Mouse (Mus musculus) ZHBTc4 (cell line): ENCODE measurements around the gene Ntng1.
"Not testable (repeated sequence)": the region's sequence is repeated elsewhere in the genome, so short reads cannot be mapped to it uniquely, and the experiment has no call there.

Experiments used
- DNase-seq: peaks from one replicate; pipeline ENCODE4 v3.0.0-alpha.2; 2011; ENCODE audit warnings: low read depth, low spot score

Gene Ntng1

GRCm38 (mm10) chr3:109783231-109783630 lies 360.6 kb downstream of the Ntng1 start:
- no peak for DNase-seq

- peak; percentile 67 for DNase-seq
These were observed 361.4 kb downstream of the Ntng1 start for GRCm38 (mm10) chr3:109782289-109782951.

- DNase-seq, result no peak
These were observed 361.9 kb downstream of the Ntng1 start for GRCm38 (mm10) chr3:109781917-109782288.

- no peak for DNase-seq
These were observed 368.6 kb downstream of the Ntng1 start for GRCm38 (mm10) chr3:109775200-109775599.

- DNase-seq, result no peak
These were observed 371.7 kb downstream of the Ntng1 start for GRCm38 (mm10) chr3:109772120-109772519.

DNA sequence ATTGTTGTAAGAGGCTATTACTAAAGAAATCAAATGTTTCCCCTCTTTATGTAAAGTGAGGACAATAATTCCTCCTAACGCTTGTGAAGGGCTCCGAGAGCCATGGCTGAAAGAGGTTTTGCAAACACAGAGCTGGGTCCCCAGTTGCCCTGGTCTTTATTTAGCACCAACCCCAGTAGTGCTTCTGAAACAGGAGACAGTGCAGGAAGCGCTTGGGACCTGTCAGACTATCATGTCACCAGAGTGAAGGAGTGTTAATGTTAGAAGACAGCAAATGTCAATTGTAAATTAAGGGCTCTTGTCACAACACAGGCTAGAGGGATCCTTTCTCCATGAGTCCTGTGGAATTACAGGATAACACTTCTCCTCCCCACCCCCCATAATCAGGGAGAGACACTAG lies 376.9 kb downstream of the Ntng1 start:
- DNase-seq, result no peak

DNA sequence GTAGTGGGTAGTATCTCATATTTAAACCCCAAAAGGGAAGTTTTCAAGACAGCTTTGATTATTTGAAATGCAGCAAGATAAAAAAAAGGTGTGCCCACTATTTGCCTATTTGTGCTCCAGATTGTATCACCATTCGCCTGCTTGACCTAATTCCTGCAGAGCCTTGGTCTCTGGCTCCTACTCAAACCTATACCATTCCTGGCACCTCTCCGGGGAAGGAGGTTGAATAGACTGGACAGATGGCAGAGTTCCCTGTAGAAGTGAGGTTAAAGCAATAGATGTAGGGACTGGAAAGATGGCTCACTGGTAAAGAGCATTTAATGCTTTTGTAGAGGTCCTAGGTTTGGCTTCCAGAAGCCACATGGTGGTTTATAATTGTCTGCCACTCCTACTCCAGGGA lies 378.2 kb downstream of the Ntng1 start:
- no peak for DNase-seq

DNA sequence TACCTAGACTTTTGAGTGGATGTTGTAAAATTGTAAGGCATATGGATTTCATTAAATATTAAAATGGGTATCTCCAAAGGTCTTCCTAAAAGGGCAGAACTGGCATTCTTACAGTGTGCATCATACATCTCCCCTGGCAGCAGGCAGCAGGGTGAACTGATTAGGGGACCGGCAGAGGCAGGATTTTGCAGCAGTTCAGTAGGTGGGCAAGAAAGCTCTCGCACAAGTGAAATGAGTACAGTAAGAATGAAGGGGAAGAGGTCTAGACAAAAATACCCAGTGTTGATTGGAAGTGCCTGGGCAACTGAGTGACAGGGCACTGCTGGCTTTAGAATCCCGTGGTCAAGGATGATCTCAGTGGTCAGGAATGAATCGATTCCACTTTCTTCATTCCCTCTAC lies 378.7 kb downstream of the Ntng1 start:
- no peak for DNase-seq

- DNase-seq, result no peak
These were observed 387.4 kb downstream of the Ntng1 start for GRCm38 (mm10) chr3:109756426-109756825.

DNA sequence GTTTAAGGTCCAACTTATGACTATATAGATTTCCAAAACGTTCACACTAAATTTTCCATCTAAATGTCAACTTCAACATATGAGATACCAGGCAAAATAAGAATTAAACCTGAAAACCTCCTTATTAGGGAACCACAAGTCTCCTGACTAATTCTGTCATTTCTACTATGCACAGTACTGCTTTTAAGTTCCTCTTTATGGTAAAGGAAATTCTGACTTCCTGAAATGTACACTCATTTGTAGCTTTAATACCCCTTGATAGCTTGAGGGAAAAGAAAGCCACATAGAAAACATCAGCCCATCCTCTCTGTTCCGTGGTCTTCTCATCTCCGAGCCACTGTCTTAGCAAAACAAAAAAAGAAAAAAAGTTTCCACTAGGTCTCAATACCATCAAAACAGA lies 396.2 kb downstream of the Ntng1 start:
- not testable (repeated sequence) for DNase-seq

DNA sequence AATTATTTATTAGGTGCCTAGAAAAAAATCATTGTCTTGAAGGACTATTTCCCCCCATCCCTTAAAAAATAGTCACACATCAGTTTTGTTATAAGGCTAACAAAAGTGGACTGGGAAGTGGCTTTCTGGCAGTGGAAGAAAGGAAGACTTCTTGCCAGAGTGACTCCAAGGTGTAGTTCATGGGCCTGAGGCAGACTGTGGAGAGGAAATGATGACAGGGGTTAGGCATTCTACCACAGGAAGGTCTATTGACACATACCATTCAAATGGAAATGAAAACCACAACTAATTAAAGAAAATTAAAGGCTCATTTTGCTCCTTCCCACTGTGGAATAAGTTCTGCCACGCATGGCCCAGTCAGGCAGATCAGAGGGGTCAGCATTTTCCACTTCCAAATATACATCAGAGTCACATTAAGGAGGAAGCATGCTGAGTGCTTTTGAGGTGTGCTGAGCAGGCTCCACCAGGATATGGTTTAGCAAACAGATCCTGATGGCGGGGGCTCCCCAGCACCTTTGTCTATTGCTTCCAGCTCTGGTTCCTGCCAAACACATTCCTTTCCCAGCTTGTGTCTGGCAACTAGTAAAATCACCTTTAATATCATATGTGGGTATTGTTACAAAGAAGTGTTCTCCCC lies 403.2 kb downstream of the Ntng1 start:
- DNase-seq, result no peak

GRCm38 (mm10) chr3:109732327-109733182 lies 411.3 kb downstream of the Ntng1 start:
- peak; percentile 9 for DNase-seq

GRCm38 (mm10) chr3:109731592-109732230 lies 412.1 kb downstream of the Ntng1 start:
- no peak for DNase-seq
